Mouse (Mus musculus): ENCODE data around the gene Krtcap3.

DNA sequence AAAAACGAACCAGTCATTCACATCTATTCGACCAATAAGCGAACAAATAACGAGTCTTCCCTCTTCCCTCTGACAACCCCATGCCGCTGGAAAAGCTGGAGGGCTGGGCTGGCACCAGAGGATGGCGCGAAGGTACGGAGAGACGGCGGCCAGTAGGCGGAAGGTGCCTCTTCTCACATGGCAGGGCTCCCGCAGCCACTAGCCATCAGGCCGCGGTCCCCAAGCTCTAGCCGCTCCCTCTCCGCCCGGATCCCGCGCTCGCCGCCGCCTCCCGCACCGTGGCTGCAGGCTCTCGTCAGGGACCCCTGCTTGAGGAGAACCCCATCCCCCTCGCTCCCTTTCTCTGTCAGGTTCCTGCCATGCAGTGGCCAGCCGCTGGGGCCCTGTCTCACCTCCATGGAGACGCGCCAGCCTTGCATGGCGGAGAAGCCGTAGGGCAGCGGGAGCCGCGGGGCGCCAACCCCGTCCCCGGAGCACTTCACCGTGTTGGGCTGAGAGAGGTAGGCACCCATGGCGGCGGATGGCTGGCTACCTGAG, 31.5 kb upstream of the Krtcap3 start:
- no peak for TF ChIP-seq POLR2A (IDR thresholded peaks at IDR 0.05; ENCODE audit: insufficient read depth, low read depth, low read length)
- no peak for TF ChIP-seq CTCF (IDR thresholded peaks at IDR 0.05; ENCODE audit: insufficient read depth, low read depth, low read length)

All from olfactory bulb, adult 2 months (tissue).